Comparison of ENCODE assay signal across 23 mouse cellular contexts in the genomic region with DNA sequence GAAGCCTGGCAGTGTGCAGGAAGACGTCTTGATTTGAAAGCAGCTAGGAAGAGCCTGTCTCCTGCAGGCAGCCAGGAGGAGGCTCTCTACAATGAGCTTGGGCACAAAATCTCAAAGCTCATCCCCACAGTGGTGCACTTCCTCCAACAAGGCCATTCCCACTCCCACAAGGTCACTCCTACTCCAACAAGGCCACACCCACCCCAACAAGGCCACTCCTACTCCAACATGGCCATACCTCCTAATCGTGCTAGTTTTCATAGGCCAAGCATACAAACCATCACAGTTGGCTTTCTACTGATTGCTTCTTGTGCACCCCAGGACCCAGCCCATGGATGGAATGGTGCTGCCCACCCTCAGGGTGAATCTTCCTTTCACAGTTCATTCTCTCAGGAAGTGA.
A peak's percentile ranks its signal among the peaks of the same experiment; 100 is the strongest.
DNase-seq lines count a peak whose midpoint lies in the region; TF ChIP-seq lines count a peak whose summit lies in the region.
"Had no signal": no experiment of that assay in that cellular context is flagged by ENCODE, and none has a peak within 500 bp of the region (broad histone marks: within the 10 kb centered on the region; RNA-seq: fewer than 3 reads in every experiment).

No protein-coding gene starts in this region.

- no peaks in the 10 kb centered on the region for H3K4me1 ChIP-seq in ES-E14 (ENCODE audit: control insufficient read depth in 2 of 2, insufficient read depth in 2 of 2, low read length in 2 of 2, poor library complexity in 1 of 2)

- no peak overlapping the region for H3K4me3 ChIP-seq in ES-E14 (ENCODE audit: insufficient read depth in 1 of 2, low read depth in 1 of 2, low read length in 2 of 2, poor library complexity in 1 of 2, severe bottlenecking in 1 of 2)

- intact Hi-C loops in left cerebral cortex, postnatal 25 days (cut with DNase I), result no loop called here
- intact Hi-C loops in left cerebral cortex, postnatal 36 days (cut with DNase I), result no loop called here

- H3K9ac ChIP-seq in ES-E14 (ENCODE audit: insufficient read depth, low read depth, low read length, poor library complexity, severe bottlenecking), result no peak overlapping the region

- in situ Hi-C loops in ES-E14 (cut with MboI; ENCODE audit: low sequenced_read_pairs in 2 of 2, unreplicated experiment in 2 of 2), result no loop called here

- no peaks in the 10 kb centered on the region for H3K36me3 ChIP-seq in ES-E14 (ENCODE audit: control insufficient read depth, insufficient read depth, low read length, poor library complexity, severe bottlenecking)
- H3K36me3 ChIP-seq: G1E had no signal

- no peaks in the 10 kb centered on the region for H3K9me3 ChIP-seq in ES-E14 (ENCODE audit: control insufficient read depth, insufficient read depth, low read depth, low read length)
- H3K9me3 ChIP-seq: G1E had no signal

- no peak overlapping the region for H3K27ac ChIP-seq in ES-E14 (ENCODE audit: insufficient read depth, low read depth, low read length, poor library complexity, severe bottlenecking)

- peak; percentile 28 for DNase-seq in ES-CJ7 (ENCODE audit: low read depth, low spot score)
- DNase-seq in ES-E14 (ENCODE audit: low read depth, low spot score), result peak; percentile 33
- DNase-seq in R1 (ENCODE audit: low read depth, low spot score), result peak; percentile 60
- peak; percentile 82 for DNase-seq in ZHBTc4 (ENCODE audit: low read depth, low spot score)
- DNase-seq in left cerebral cortex, postnatal 25 days (ENCODE audit: low spot score in 2 of 2), result no peak
- no peak for DNase-seq in adrenal gland, adult 18-20 months (ENCODE audit: low spot score in 2 of 2)
- no peak for DNase-seq in heart, adult 11 months
- DNase-seq in left cerebral cortex, postnatal 36 days (ENCODE audit: low spot score in 2 of 2), result no peak
- DNase-seq: adrenal gland, adult 2 months; adrenal gland, adult 8-10 months; adrenal gland, postnatal 10 days; adrenal gland, postnatal 14 days; adrenal gland, postnatal 25 days; adrenal gland, postnatal 36 days; B cell, adult 2 months; cerebellum, adult 11 months; cerebellum, adult 11-12 months; cerebellum, adult 18-20 months; cerebellum, adult 2 months; cerebellum, adult 8-10 months; cerebellum, adult 9-10 months; cerebellum, adult 9-11 months had no signal

TF ChIP-seq in ES-E14, 5 proteins besides CTCF, POLR2A, EP300 and RAD21:
- TF ChIP-seq ZNF384 (IDR thresholded peaks at IDR 0.05; ENCODE audit: low read depth, low read length) (no peak), HCFC1 (IDR thresholded peaks at IDR 0.05; ENCODE audit: borderline replicate concordance, insufficient read depth, low read length) (no peak), CHD2 (IDR thresholded peaks at IDR 0.05; ENCODE audit: low read depth, low read length) (no peak), ZC3H11A (IDR thresholded peaks at IDR 0.05; ENCODE audit: borderline replicate concordance, low read depth, low read length) (no peak), MAFK (IDR thresholded peaks at IDR 0.05; ENCODE audit: insufficient read depth, low read depth, low read length) (no peak)

Comparison
In these comparisons a context has a peak if more than half of its experiments do, and no peak if none do; other contexts are left out.
1. DNase-seq: peak in ES-CJ7 (single experiment), ES-E14 (single experiment), R1 (single experiment) and ZHBTc4 (single experiment); none in left cerebral cortex, postnatal 25 days (0 of 2), adrenal gland, adult 18-20 months (0 of 2), heart, adult 11 months (single experiment) and left cerebral cortex, postnatal 36 days (0 of 2).